Mouse (Mus musculus) lung, postnatal 0 days (tissue): ENCODE results near the gene Ints13.
A peak's percentile ranks its signal among the peaks of the same experiment; 100 is the strongest.

Experiments
- CTCF ChIP-seq: IDR thresholded peaks from 2 replicates; pipeline ENCODE4 v1.5.1; 2016; ENCODE audit warnings: antibody characterized with exemption, mild to moderate bottlenecking
- EP300 ChIP-seq: IDR thresholded peaks from 2 replicates; pipeline ENCODE4 v1.6.1; 2016; ENCODE audit warnings: antibody characterized with exemption, mild to moderate bottlenecking, control low read depth

DNA sequence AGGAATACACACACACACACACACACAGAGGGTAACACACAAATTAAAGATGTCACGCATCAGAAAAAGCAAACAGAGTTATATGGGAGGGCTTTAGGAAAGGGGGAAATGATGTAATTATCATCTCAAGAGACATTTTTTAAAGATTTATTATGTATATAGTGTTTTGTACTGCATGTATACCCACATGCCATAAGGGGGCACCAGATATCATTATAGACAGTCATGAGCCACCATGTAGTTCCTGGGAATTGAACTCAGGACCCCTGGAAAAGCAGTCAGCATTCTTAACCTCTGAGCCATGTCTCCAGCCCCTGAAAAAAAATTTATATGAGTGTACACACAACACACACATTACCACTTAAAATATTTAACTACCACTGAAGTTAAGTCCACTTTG is 33.0 kb downstream of the Ints13 start:
- TF ChIP-seq CTCF, result peak; percentile 21; the same call in 1 of the 2 replicates
- TF ChIP-seq EP300, result no peak
